Comparison of ENCODE assay signal across 22 mouse cellular contexts in genomic region chrX:69502061-69502460, GRCm38 (mm10).
DNase-seq lines count a peak whose midpoint lies in the region; ATAC-seq and TF ChIP-seq lines count a peak whose summit lies in the region.
"Had no signal": no experiment of that assay in that cellular context is flagged by ENCODE, and none has a peak within 500 bp of the region (broad histone marks: within the 10 kb centered on the region; RNA-seq: fewer than 3 reads in every experiment).

No protein-coding gene starts in this region.

- ATAC-seq in forebrain, embryonic 14.5 days = peak; percentile 40; the same call in 1 of the 2 replicates
- ATAC-seq in forebrain, embryonic 11.5 days (replicated peaks; ENCODE audit: low FRiP score) = no peak
- no peak for ATAC-seq in kidney, embryonic 16.5 days (ENCODE audit: low FRiP score, low TSS enrichment)

- no peaks in the 10 kb centered on the region for H3K36me3 ChIP-seq in forebrain, embryonic 14.5 days (ENCODE audit: control insufficient read depth, insufficient read depth, low read length)
- no peaks in the 10 kb centered on the region for H3K36me3 ChIP-seq in forebrain, embryonic 11.5 days (ENCODE audit: control insufficient read depth, insufficient read depth, low read length)
- no peaks in the 10 kb centered on the region for H3K36me3 ChIP-seq in kidney, embryonic 16.5 days (ENCODE audit: insufficient read depth, low read length)
- H3K36me3 ChIP-seq: forebrain, embryonic 10.5 days; liver, embryonic 15.5 days had no signal

- no peak overlapping the region for H3K4me3 ChIP-seq in forebrain, embryonic 14.5 days (ENCODE audit: low read depth, low read length)
- no peak overlapping the region for H3K4me3 ChIP-seq in forebrain, embryonic 11.5 days (ENCODE audit: low read depth, low read length)
- H3K4me3 ChIP-seq in kidney, embryonic 16.5 days (ENCODE audit: low read length) = no peak overlapping the region
- H3K4me3 ChIP-seq in lung, adult 2 months (replicated peaks; ENCODE audit: extremely low read depth, low read depth, low read length) = no peak overlapping the region
- H3K4me3 ChIP-seq: forebrain, embryonic 10.5 days; liver, embryonic 15.5 days had no signal

- no peak overlapping the region for H3K4me2 ChIP-seq in forebrain, embryonic 14.5 days (ENCODE audit: low read length)
- H3K4me2 ChIP-seq in forebrain, embryonic 11.5 days (ENCODE audit: low read depth, low read length, severe bottlenecking) = no peak overlapping the region
- no peak overlapping the region for H3K4me2 ChIP-seq in kidney, embryonic 16.5 days (replicated peaks; ENCODE audit: low read depth, low read length)
- H3K4me2 ChIP-seq: heart, embryonic 11.5 days; liver, embryonic 15.5 days had no signal

- no peaks in the 10 kb centered on the region for H3K4me1 ChIP-seq in forebrain, embryonic 14.5 days (ENCODE audit: control insufficient read depth, insufficient read depth, low read length)
- no peaks in the 10 kb centered on the region for H3K4me1 ChIP-seq in forebrain, embryonic 11.5 days (replicated peaks; ENCODE audit: control insufficient read depth, insufficient read depth, low read length)
- H3K4me1 ChIP-seq in kidney, embryonic 16.5 days (ENCODE audit: insufficient read depth, low read length) = no peaks in the 10 kb centered on the region
- no peaks in the 10 kb centered on the region for H3K4me1 ChIP-seq in lung, adult 2 months (ENCODE audit: control insufficient read depth, insufficient read depth, low read length)
- H3K4me1 ChIP-seq: forebrain, embryonic 10.5 days; liver, embryonic 15.5 days had no signal

- TF ChIP-seq CTCF in lung, adult 2 months (IDR thresholded peaks at IDR 0.05; ENCODE audit: insufficient read depth, low read length) = no peak

- peak; percentile 38 for DNase-seq in forebrain, embryonic 14.5 days (ENCODE audit: low spot score)
- no peak for DNase-seq in forebrain, embryonic 11.5 days (ENCODE audit: low spot score)
- DNase-seq in kidney, postnatal 10 days = peak; percentile 2
- DNase-seq in lung, postnatal 14 days = peak; percentile 0
- DNase-seq in lung, adult 2 months = no peak
- peak; percentile 1 for DNase-seq in NIH3T3 (ENCODE audit: low read depth)
- no peak for DNase-seq in gastrocnemius, adult 8-10 months (ENCODE audit: low spot score in 2 of 2)
- DNase-seq: adrenal gland, postnatal 25 days; cerebellum, adult 9-10 months; gastrocnemius, postnatal 14 days; heart, adult 11 months; kidney, adult 11 months; kidney, postnatal 25 days; liver; right cerebral cortex, postnatal 25 days; spleen, adult 18-20 months; thymus, postnatal 14 days had no signal

- H3K9ac ChIP-seq in forebrain, embryonic 14.5 days (ENCODE audit: low read length) = no peak overlapping the region
- H3K9ac ChIP-seq in forebrain, embryonic 11.5 days (ENCODE audit: low read length) = no peak overlapping the region
- H3K9ac ChIP-seq in kidney, embryonic 16.5 days (replicated peaks; ENCODE audit: low read length) = no peak overlapping the region
- H3K9ac ChIP-seq: liver, embryonic 15.5 days had no signal

- H3K9me3 ChIP-seq in forebrain, embryonic 14.5 days (replicated peaks; ENCODE audit: control insufficient read depth, low read length) = no peaks in the 10 kb centered on the region
- no peaks in the 10 kb centered on the region for H3K9me3 ChIP-seq in forebrain, embryonic 11.5 days (ENCODE audit: control insufficient read depth, low read length)
- H3K9me3 ChIP-seq in kidney, embryonic 16.5 days (ENCODE audit: low read length) = no peaks in the 10 kb centered on the region
- H3K9me3 ChIP-seq: forebrain, embryonic 10.5 days; liver, embryonic 15.5 days had no signal

- H3K27me3 ChIP-seq in forebrain, embryonic 14.5 days (replicated peaks; ENCODE audit: control insufficient read depth, insufficient read depth, low read length) = no peaks in the 10 kb centered on the region
- H3K27me3 ChIP-seq in forebrain, embryonic 11.5 days (ENCODE audit: control insufficient read depth, insufficient read depth, low read length) = no peaks in the 10 kb centered on the region
- H3K27me3 ChIP-seq in kidney, embryonic 16.5 days (ENCODE audit: insufficient read depth, low read length) = no peaks in the 10 kb centered on the region
- H3K27me3 ChIP-seq: liver, embryonic 15.5 days had no signal

- no peak for TF ChIP-seq POLR2A in lung, adult 2 months (IDR thresholded peaks at IDR 0.05; ENCODE audit: borderline replicate concordance, extremely low read depth, low read depth, low read length)

- WGBS in forebrain, embryonic 14.5 days = 33% methylated on average over 3 of the region's 3 CpGs
- WGBS in forebrain, embryonic 11.5 days = 64% methylated on average over 3 of the region's 3 CpGs
- WGBS in kidney, embryonic 16.5 days = 56% methylated on average over 3 of the region's 3 CpGs
- 42% methylated on average over 3 of the region's 3 CpGs for WGBS in lung, adult 2 months

- H3K27ac ChIP-seq in forebrain, embryonic 14.5 days (ENCODE audit: low read depth, low read length) = no peak overlapping the region
- H3K27ac ChIP-seq in forebrain, embryonic 11.5 days (ENCODE audit: low read depth, low read length) = no peak overlapping the region
- H3K27ac ChIP-seq in kidney, embryonic 16.5 days (ENCODE audit: low read length) = no peak overlapping the region
- H3K27ac ChIP-seq: forebrain, embryonic 10.5 days; liver, embryonic 15.5 days; macrophage had no signal

Comparison
In these comparisons a context has a peak if more than half of its experiments do, and no peak if none do; other contexts are left out.
1. DNase-seq: peak in forebrain, embryonic 14.5 days (single experiment), kidney, postnatal 10 days (single experiment), lung, postnatal 14 days (single experiment) and NIH3T3 (single experiment); none in forebrain, embryonic 11.5 days (single experiment), lung, adult 2 months (single experiment) and gastrocnemius, adult 8-10 months (0 of 2).